Mouse (Mus musculus) liver, adult 10 weeks (tissue): ENCODE measurements around the gene Syt8. TPM values are rescaled to one million over a fixed set of nuclear protein-coding genes. Genes with fewer than 3 reads are reported as not detected.

Experiments
- polyA plus RNA-seq: library from polyadenylated mRNA; stranded (reverse); fragments of 350-450 nt; fragmentation: Illumina TruSeq; extraction: RNeasy Lipid Tissue Mini Kit (QIAGEN cat#74804); gene quantifications from one replicate; pipeline ENCODE4 v1.2.3, GENCODE M21; 2014; ENCODE audit warnings: low read depth, low replicate concordance

The Syt8 gene
- not detected for polyA plus RNA-seq

GRCm38 (mm10) chr7:142434137-142434865 lies at the start of gene Syt8:
Gene Syt8 (plus strand): TSS chr7:142434850.

DNA sequence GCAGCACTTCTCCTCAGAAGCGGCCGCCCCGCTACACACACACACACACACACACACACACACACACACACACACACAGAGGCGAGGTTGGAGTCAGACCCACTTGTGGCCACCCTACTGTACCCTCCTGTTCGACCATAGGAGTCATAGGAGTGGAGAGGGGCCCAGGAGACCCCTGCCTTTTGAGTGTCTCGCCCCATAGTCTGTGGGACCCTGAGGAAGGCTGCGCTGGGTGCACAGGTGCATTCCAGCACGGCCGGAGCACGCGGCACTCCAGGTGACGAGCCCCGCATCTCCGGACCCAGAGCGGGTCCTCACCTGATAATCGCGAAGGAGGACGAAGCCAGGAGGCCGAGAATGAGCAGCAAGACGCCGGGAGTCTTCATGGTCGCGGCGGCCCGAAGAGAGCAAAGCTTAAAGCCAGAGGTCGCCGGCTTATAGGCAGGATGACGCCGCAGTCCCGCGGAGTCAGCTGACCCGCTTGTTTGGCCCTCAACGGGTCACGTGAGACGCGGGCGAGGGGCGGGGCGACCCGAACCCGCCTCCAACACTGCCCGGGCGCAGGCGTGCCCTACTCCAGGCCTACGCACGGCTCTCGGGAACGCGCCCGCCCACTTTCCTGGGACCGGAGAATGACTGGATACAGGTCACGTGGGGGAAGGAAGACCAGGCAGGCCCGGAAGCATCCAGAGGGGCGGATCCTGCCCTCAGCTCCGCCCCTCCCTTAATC lies 47.1 kb upstream of the Syt8 start, which contains the start of gene Ctsd:
Ctsd (minus strand) TSS at position 620 of the 730 bp plus-strand sequence.

DNA sequence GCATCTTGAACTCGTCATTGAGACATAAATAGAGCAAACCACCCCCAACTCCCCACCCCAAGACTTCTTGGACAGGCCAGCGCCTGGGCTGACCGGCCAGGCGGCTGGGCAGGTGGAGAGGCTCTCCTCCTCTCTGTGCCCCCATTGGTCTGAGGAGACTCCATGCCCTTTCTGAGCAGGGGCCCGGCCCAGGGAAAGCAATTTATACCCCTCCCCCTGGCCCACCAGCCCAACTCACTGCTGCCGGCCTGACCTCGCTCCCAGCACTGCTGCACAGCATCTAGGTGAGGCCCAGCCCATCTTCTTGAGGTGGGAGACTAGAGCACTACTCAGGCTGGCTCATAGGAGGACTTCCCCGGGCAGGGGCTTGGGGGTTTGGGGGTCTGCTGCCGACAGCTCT lies 6.9 kb downstream of the Syt8 start, which contains the start of gene Tnni2:
Tnni2 (plus strand) TSS at position 224 of the 400 bp plus-strand sequence.

GRCm38 (mm10) chr7:142460636-142461077 lies 26.0 kb downstream of the Syt8 start, which contains the start of gene Lsp1:
Gene Lsp1 (plus strand): TSS chr7:142460809.

Other genes with a start within 250 kb of the Syt8 start
- gene Gm10153, start 244.5 kb upstream of the Syt8 start, polyA plus RNA-seq: not detected
- not detected for gene Krtap5-3, start 233.5 kb upstream of the Syt8 start, polyA plus RNA-seq
- not detected for gene Gm7579, start 223.0 kb upstream of the Syt8 start, polyA plus RNA-seq
- not detected for gene Krtap5-5, start 204.9 kb upstream of the Syt8 start, polyA plus RNA-seq
- not detected for gene Gm40460, start 193.8 kb upstream of the Syt8 start, polyA plus RNA-seq
- not detected for gene Gm2431, start 176.5 kb upstream of the Syt8 start, polyA plus RNA-seq
- not detected for gene Gm4559, start 160.5 kb upstream of the Syt8 start, polyA plus RNA-seq
- gene Krtap5-1, start 137.7 kb upstream of the Syt8 start, polyA plus RNA-seq: not detected
- gene Krtap5-4, start 131.3 kb upstream of the Syt8 start, polyA plus RNA-seq: not detected
- not detected for gene Ifitm10, start 61.1 kb upstream of the Syt8 start, polyA plus RNA-seq
- 19.5 TPM for gene Gm49369, start 52.2 kb upstream of the Syt8 start, polyA plus RNA-seq
- gene Ctsd, start 46.8 kb upstream of the Syt8 start, polyA plus RNA-seq: 59.5 TPM
- gene Tnni2, start 7.0 kb downstream of the Syt8 start, polyA plus RNA-seq: not detected
- 0.87 TPM for gene Lsp1, start 26.0 kb downstream of the Syt8 start, polyA plus RNA-seq
- gene Tnnt3, start 64.0 kb downstream of the Syt8 start, polyA plus RNA-seq: not detected
- gene Mrpl23, start 97.8 kb downstream of the Syt8 start, polyA plus RNA-seq: 6.3 TPM
- gene Igf2, start 232.0 kb downstream of the Syt8 start, polyA plus RNA-seq: 0.19 TPM
- not detected for gene Gm49394, start 235.1 kb downstream of the Syt8 start, polyA plus RNA-seq